Mouse (Mus musculus) macrophage (primary cell): Measurements from ENCODE around the gene Fn1. TPM values are rescaled to one million over a fixed set of nuclear protein-coding genes. Genes with fewer than 3 reads are reported as not detected.

ENCODE experiments used
- H3K27ac ChIP-seq: fragments of 350-480 bp; formaldehyde crosslinking; 2 replicates; pipeline ENCODE4 v1.9.0; 2021
- H3K36me3 ChIP-seq: fragments of 350-480 bp; formaldehyde crosslinking; 2 replicates; pipeline ENCODE4 v1.9.0; 2021; ENCODE audit errors: inconsistent target
- H3K4me3 ChIP-seq: fragments of 350-480 bp; formaldehyde crosslinking; 2 replicates; pipeline ENCODE4 v1.9.0; 2021; ENCODE audit errors: inconsistent target
- H3K79me2 ChIP-seq: fragments of 350-480 bp; formaldehyde crosslinking; 2 replicates; pipeline ENCODE4 v1.9.0; 2021; ENCODE audit errors: inconsistent target
- WGBS: methylation state at CpG from one replicate; pipeline ENCODE4 v1.1.7; 2026; ENCODE audit warnings: inconsistent platforms; ENCODE audit not compliant: missing documents; 5-methylcytosine and 5-hydroxymethylcytosine counted together
- polyA plus RNA-seq: library from polyadenylated mRNA; stranded (reverse); fragments of 250-400 nt; gene quantifications from 3 replicates; pipeline ENCODE4 v1.2.4, GENCODE M21; 2018; ENCODE audit warnings: inconsistent platforms

Fn1 gene
- polyA plus RNA-seq, 1 experiment from 2014 or later: 1.6 TPM

GRCm38 (mm10) chr1:71636116-71636515, 16.9 kb downstream of the Fn1 start:
- Histone ChIP-seq H3K4me3 (no peak overlapping the region), H3K79me2 (no peaks in the 10 kb centered on the region), H3K27ac (no peak overlapping the region), H3K36me3 (no peaks in the 10 kb centered on the region)
- 92% methylated on average over 5 of the region's 5 CpGs for WGBS

GRCm38 (mm10) chr1:71635101-71636014, 17.6 kb downstream of the Fn1 start:
- H3K36me3 ChIP-seq: no peaks in the 10 kb centered on the region
- WGBS: 96% methylated on average over 10 of the region's 10 CpGs
- H3K79me2 ChIP-seq: no peaks in the 10 kb centered on the region
- no peak overlapping the region for H3K4me3 ChIP-seq
- no peak overlapping the region for H3K27ac ChIP-seq

GRCm38 (mm10) chr1:71634471-71634981, 18.5 kb downstream of the Fn1 start:
- no peaks in the 10 kb centered on the region for H3K36me3 ChIP-seq
- H3K4me3 ChIP-seq: no peak overlapping the region
- 92% methylated on average over 6 of the region's 6 CpGs for WGBS
- no peaks in the 10 kb centered on the region for H3K79me2 ChIP-seq
- H3K27ac ChIP-seq: no peak overlapping the region

GRCm38 (mm10) chr1:71632387-71632786, 20.6 kb downstream of the Fn1 start:
- Histone ChIP-seq H3K27ac (no peak overlapping the region), H3K79me2 (no peaks in the 10 kb centered on the region), H3K4me3 (no peak overlapping the region), H3K36me3 (no peaks in the 10 kb centered on the region)
- 96% methylated on average over 10 of the region's 10 CpGs for WGBS

- no peaks in the 10 kb centered on the region for H3K36me3 ChIP-seq
- WGBS: 89% methylated on average over 6 of the region's 6 CpGs
Measured at GRCm38 (mm10) chr1:71631811-71632210, 21.2 kb downstream of the Fn1 start.

GRCm38 (mm10) chr1:71630243-71630642, 22.8 kb downstream of the Fn1 start:
- Histone ChIP-seq H3K4me3 (no peak overlapping the region), H3K36me3 (no peaks in the 10 kb centered on the region), H3K27ac (no peak overlapping the region), H3K79me2 (no peaks in the 10 kb centered on the region)
- WGBS: 94% methylated on average over 8 of the region's 8 CpGs

More at GRCm38 (mm10) chr1:71631811-71632210, 21.2 kb downstream of the Fn1 start:
- no peak overlapping the region for H3K27ac ChIP-seq
- no peak overlapping the region for H3K4me3 ChIP-seq
- no peaks in the 10 kb centered on the region for H3K79me2 ChIP-seq

GRCm38 (mm10) chr1:71623625-71624024, 29.4 kb downstream of the Fn1 start:
- Histone ChIP-seq H3K27ac (no peak overlapping the region), H3K36me3 (no peaks in the 10 kb centered on the region), H3K4me3 (no peak overlapping the region), H3K79me2 (no peaks in the 10 kb centered on the region)
- 99% methylated on average over 6 of the region's 6 CpGs for WGBS

GRCm38 (mm10) chr1:71621526-71621925, 31.5 kb downstream of the Fn1 start:
- Histone ChIP-seq H3K36me3 (no peaks in the 10 kb centered on the region), H3K79me2 (no peaks in the 10 kb centered on the region), H3K27ac (no peak overlapping the region), H3K4me3 (no peak overlapping the region)
- WGBS: 37% methylated on average over 2 of the region's 2 CpGs

GRCm38 (mm10) chr1:71614545-71615246, 38.3 kb downstream of the Fn1 start:
- Histone ChIP-seq H3K27ac (no peak overlapping the region), H3K4me3 (no peak overlapping the region), H3K79me2 (no peaks in the 10 kb centered on the region), H3K36me3 (no peaks in the 10 kb centered on the region)
- 90% methylated on average over 8 of the region's 8 CpGs for WGBS

GRCm38 (mm10) chr1:71612256-71612655, 40.7 kb downstream of the Fn1 start:
- Histone ChIP-seq H3K4me3 (no peak overlapping the region), H3K79me2 (no peaks in the 10 kb centered on the region), H3K36me3 (no peaks in the 10 kb centered on the region), H3K27ac (no peak overlapping the region)
- WGBS: 95% methylated on average over 21 of the region's 21 CpGs

- 93% methylated on average over 5 of the region's 5 CpGs for WGBS
- H3K79me2 ChIP-seq: no peaks in the 10 kb centered on the region
- no peaks in the 10 kb centered on the region for H3K36me3 ChIP-seq
- H3K27ac ChIP-seq: no peak overlapping the region
- no peak overlapping the region for H3K4me3 ChIP-seq
Measured at GRCm38 (mm10) chr1:71609916-71610315, 43.1 kb downstream of the Fn1 start.

- H3K4me3 ChIP-seq: no peak overlapping the region
- H3K36me3 ChIP-seq: no peaks in the 10 kb centered on the region
- H3K27ac ChIP-seq: no peak overlapping the region
- WGBS: 97% methylated on average over 35 of the region's 37 CpGs
- H3K79me2 ChIP-seq: no peaks in the 10 kb centered on the region
Measured at GRCm38 (mm10) chr1:71609057-71609775, 43.8 kb downstream of the Fn1 start.

- WGBS: 95% methylated on average over 8 of the region's 8 CpGs
- Histone ChIP-seq H3K4me3 (no peak overlapping the region), H3K79me2 (no peaks in the 10 kb centered on the region), H3K36me3 (no peaks in the 10 kb centered on the region), H3K27ac (no peak overlapping the region)
Measured at GRCm38 (mm10) chr1:71606600-71607325, 46.2 kb downstream of the Fn1 start.

- H3K36me3 ChIP-seq: no peaks in the 10 kb centered on the region
- no peaks in the 10 kb centered on the region for H3K79me2 ChIP-seq
- no peak overlapping the region for H3K4me3 ChIP-seq
- 100% methylated on average over 2 of the region's 2 CpGs for WGBS
- H3K27ac ChIP-seq: no peak overlapping the region
Measured at GRCm38 (mm10) chr1:71605751-71606150, 47.2 kb downstream of the Fn1 start.
